Mouse (Mus musculus) MEL (cell line): Measurements from ENCODE around the gene Plek.

Experiments
- CTCF ChIP-seq, 3 experiments: IDR thresholded peaks in 2 of 3; conservative IDR thresholded peaks in 1 of 3; 2 replicates each; pipeline ENCODE4 v1.5.1; 2011 to 2012; ENCODE audit warnings: low read length in 3 of 3, low read depth in 2 of 3, mild to moderate bottlenecking in 2 of 3, improper control_type of control experiment in 1 of 3, inconsistent platforms in 1 of 3, mixed read lengths in 1 of 3, moderate library complexity in 1 of 3; ENCODE audit not compliant: control insufficient read depth in 1 of 3, insufficient read depth in 1 of 3, poor library complexity in 1 of 3, severe bottlenecking in 1 of 3
- GATA1 ChIP-seq: IDR thresholded peaks from 2 replicates; pipeline ENCODE4 v1.6.1; 2011; ENCODE audit warnings: low read depth, low read length, improper control_type of control experiment
- NRF1 ChIP-seq: IDR thresholded peaks from 2 replicates; pipeline ENCODE4 v1.6.1; 2014; ENCODE audit warnings: low read depth, mild to moderate bottlenecking, inconsistent platforms, low read length, improper control_type of control experiment, moderate library complexity; ENCODE audit not compliant: poor library complexity, insufficient read depth, severe bottlenecking
- POLR2A ChIP-seq, 2 experiments: IDR thresholded peaks; 2 replicates each; pipeline ENCODE4 v1.6.1; 2011 to 2012; ENCODE audit warnings: low read length in 2 of 2, mild to moderate bottlenecking in 2 of 2, control low read depth in 1 of 2, improper control_type of control experiment in 1 of 2, low read depth in 1 of 2, moderate library complexity in 1 of 2; ENCODE audit not compliant: control insufficient read depth in 1 of 2, insufficient read depth in 1 of 2, poor library complexity in 1 of 2
- RCOR1 ChIP-seq: IDR thresholded peaks from 2 replicates; pipeline ENCODE4 v1.6.1; 2012; ENCODE audit warnings: low read depth, mild to moderate bottlenecking, inconsistent platforms, low read length, improper control_type of control experiment
- USF1 ChIP-seq: IDR thresholded peaks from 2 replicates; pipeline ENCODE4 v1.6.1; 2014; ENCODE audit warnings: low read depth, mild to moderate bottlenecking, inconsistent platforms, low read length, improper control_type of control experiment, moderate library complexity
- USF2 ChIP-seq, 2 experiments: IDR thresholded peaks; 2 replicates each; pipeline ENCODE4 v1.6.1; 2011 to 2012; ENCODE audit warnings: improper control_type of control experiment in 2 of 2, low read length in 2 of 2, borderline replicate concordance in 1 of 2, inconsistent platforms in 1 of 2, low read depth in 1 of 2, mild to moderate bottlenecking in 1 of 2; ENCODE audit not compliant: insufficient read depth in 1 of 2
- ZC3H11A ChIP-seq: IDR thresholded peaks from 2 replicates; pipeline ENCODE4 v1.6.1; 2012; ENCODE audit warnings: low read depth, mild to moderate bottlenecking, inconsistent platforms, low read length, improper control_type of control experiment
- ZNF384 ChIP-seq: IDR thresholded peaks from 2 replicates; pipeline ENCODE4 v1.6.1; 2012; ENCODE audit warnings: low read depth, mild to moderate bottlenecking, inconsistent platforms, low read length, improper control_type of control experiment

GRCm38 (mm10) chr11:16969650-16970049 lies 82.5 kb downstream of the Plek start:
- TF ChIP-seq USF1 (no peak), CTCF (IDR thresholded peaks at IDR 0.05 in 2 of 3, conservative IDR thresholded peaks at IDR 0.05 in 1 of 3; ENCODE audit: control insufficient read depth in 1 of 3, insufficient read depth in 1 of 3, low read depth in 2 of 3, low read length in 3 of 3, poor library complexity in 1 of 3, severe bottlenecking in 1 of 3) (no peak), ZC3H11A (no peak), ZNF384 (peak; percentile 62), USF2 (IDR thresholded peaks at IDR 0.05; ENCODE audit: borderline replicate concordance in 1 of 2, insufficient read depth in 1 of 2, low read depth in 1 of 2, low read length in 2 of 2) (no peak), GATA1 (peak; percentile 94), NRF1 (no peak), RCOR1 (peak; percentile 99), POLR2A (IDR thresholded peaks at IDR 0.05; ENCODE audit: control insufficient read depth in 1 of 2, insufficient read depth in 1 of 2, low read depth in 1 of 2, low read length in 2 of 2, poor library complexity in 1 of 2) (no peak)
